Mouse (Mus musculus) midbrain, postnatal 0 days (tissue): ENCODE measurements around the gene Amz2. TPM values are rescaled to one million over a fixed set of nuclear protein-coding genes. Genes with fewer than 3 reads are reported as not detected.

Experiments used
- ATAC-seq: fragments of 200-750 bp; cut with Nextera tagmentation; 2 replicates; pipeline ENCODE4 v1.8.0; 2017; ENCODE audit warnings: moderate number of reproducible peaks, mild to moderate bottlenecking, moderate TSS enrichment, moderate library complexity; ENCODE audit not compliant: low FRiP score
- DNase-seq: peaks from one replicate; pipeline ENCODE4 v3.0.0-alpha.2; 2015; ENCODE audit warnings: low spot score
- H3K27ac ChIP-seq: fragments of 300-500 bp; sonication (generic); 2 replicates; pipeline ENCODE4 v1.5.1; 2014; ENCODE audit warnings: low read depth, mild to moderate bottlenecking, low read length, mixed read lengths
- H3K27me3 ChIP-seq: fragments of 300-500 bp; sonication (generic); 2 replicates; pipeline ENCODE4 v1.6.1; 2014; ENCODE audit warnings: low read length, control low read depth, mixed read lengths; ENCODE audit not compliant: insufficient read depth
- H3K36me3 ChIP-seq: fragments of 300-500 bp; sonication (generic); 2 replicates; pipeline ENCODE4 v1.6.1; 2014; ENCODE audit warnings: low read length, control low read depth, mixed read lengths; ENCODE audit not compliant: insufficient read depth
- H3K4me1 ChIP-seq: fragments of 300-500 bp; sonication (generic); 2 replicates; pipeline ENCODE4 v1.6.1; 2014; ENCODE audit warnings: mild to moderate bottlenecking, control low read depth, antibody characterized with exemption, low read length, mixed read lengths; ENCODE audit not compliant: insufficient read depth
- H3K4me2 ChIP-seq: fragments of 300-500 bp; sonication (generic); 2 replicates; pipeline ENCODE4 v1.6.1; 2014; ENCODE audit warnings: low read depth, mild to moderate bottlenecking, low read length, mixed read lengths; ENCODE audit not compliant: poor library complexity, severe bottlenecking
- H3K4me3 ChIP-seq: fragments of 300-500 bp; sonication (generic); 2 replicates; pipeline ENCODE4 v1.5.1; 2014; ENCODE audit warnings: low read depth, mild to moderate bottlenecking, low read length, moderate library complexity
- H3K9ac ChIP-seq: fragments of 300-500 bp; sonication (generic); replicated peaks from 2 replicates; pipeline ENCODE4 v1.6.1; 2014; ENCODE audit warnings: mild to moderate bottlenecking, low read length, moderate library complexity, mixed read lengths; ENCODE audit not compliant: poor library complexity, severe bottlenecking
- H3K9me3 ChIP-seq: fragments of 300-500 bp; sonication (generic); 2 replicates; pipeline ENCODE4 v1.6.1; 2016; ENCODE audit warnings: low read length, control low read depth
- CTCF ChIP-seq: IDR thresholded peaks from 2 replicates; pipeline ENCODE4 v1.5.1; 2016; ENCODE audit warnings: antibody characterized with exemption, mild to moderate bottlenecking
- WGBS: fragments of 180-500 bp; shearing (Covaris S2); extraction: QIAGEN DNeasy Blood & Tissue Kit; methylation state at CpG from one replicate; pipeline ENCODE4 v1.1.7; 2014; 5-methylcytosine and 5-hydroxymethylcytosine counted together
- polyA plus RNA-seq: library from polyadenylated mRNA; unstranded; fragments of >200 nt; fragmentation: Nextera tagmentation; extraction: Ambion mirVana; gene quantifications from 2 replicates; pipeline ENCODE4 v1.2.1, GENCODE M21; 2015
- total RNA-seq: library from RNA; depleted of rRNA; stranded (reverse); fragments of >200 nt; gene quantifications from 2 replicates; pipeline ENCODE4 v1.2.3, GENCODE M21; 2014

Gene Amz2
- total and polyA plus RNA-seq, 2 experiments from 2014 or later = 40.1 to 156 TPM

DNA sequence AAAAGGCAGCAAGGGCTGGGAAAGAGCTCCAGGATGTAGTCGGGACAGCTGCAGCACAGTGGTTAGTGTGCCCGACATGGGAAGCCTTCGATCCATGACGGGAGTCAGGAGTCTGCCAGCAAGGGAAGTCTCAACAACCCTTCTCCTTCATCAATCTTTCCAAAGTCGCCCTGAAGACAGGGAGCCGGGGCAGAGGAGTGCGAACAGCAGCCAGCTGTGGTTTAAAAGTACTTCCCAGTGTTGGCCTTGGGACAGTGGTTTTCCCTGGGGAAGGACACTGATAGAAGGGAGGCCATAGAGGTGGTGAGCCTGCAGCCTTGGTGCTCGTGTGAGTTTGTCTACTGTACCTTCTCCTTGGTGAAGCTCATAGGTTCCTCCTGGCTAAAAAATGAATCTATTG lies 41.2 kb downstream of the Amz2 start:
- Histone ChIP-seq H3K4me2 (no peak overlapping the region), H3K36me3 (peaks cover 2% of the 10 kb centered on the region; the same call in 1 of the 2 replicates), H3K4me1 (no peaks in the 10 kb centered on the region), H3K9ac (no peak overlapping the region), H3K9me3 (no peaks in the 10 kb centered on the region), H3K4me3 (no peak overlapping the region), H3K27me3 (no peaks in the 10 kb centered on the region; the same call in 1 of the 2 replicates), H3K27ac (no peak overlapping the region)
- no peak for TF ChIP-seq CTCF
- no peak for ATAC-seq
- WGBS = 90% methylated on average over 8 of the region's 8 CpGs
- DNase-seq = no peak

DNA sequence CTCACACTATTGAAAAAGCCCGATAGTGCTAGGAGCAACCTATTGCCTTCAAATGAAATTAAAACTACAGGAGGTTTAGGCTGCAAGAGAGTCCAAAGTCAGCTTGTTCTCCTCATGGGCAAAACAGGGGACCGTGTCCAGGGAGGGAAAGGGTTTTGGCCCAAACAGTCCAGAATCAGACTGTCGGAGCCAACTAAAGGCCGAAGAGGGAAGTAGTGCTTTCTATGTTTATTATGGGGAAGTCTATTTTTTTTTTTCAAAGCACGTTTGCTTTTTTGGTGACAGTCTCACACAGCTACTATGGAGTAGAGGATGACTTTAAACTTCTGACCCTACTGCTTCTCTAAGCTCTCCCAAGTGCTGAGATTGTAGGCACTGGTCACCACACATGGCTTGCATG lies 42.4 kb downstream of the Amz2 start:
- ATAC-seq = no peak
- H3K9ac ChIP-seq = no peak overlapping the region
- no peaks in the 10 kb centered on the region; the same call in 1 of the 2 replicates for H3K27me3 ChIP-seq

DNA sequence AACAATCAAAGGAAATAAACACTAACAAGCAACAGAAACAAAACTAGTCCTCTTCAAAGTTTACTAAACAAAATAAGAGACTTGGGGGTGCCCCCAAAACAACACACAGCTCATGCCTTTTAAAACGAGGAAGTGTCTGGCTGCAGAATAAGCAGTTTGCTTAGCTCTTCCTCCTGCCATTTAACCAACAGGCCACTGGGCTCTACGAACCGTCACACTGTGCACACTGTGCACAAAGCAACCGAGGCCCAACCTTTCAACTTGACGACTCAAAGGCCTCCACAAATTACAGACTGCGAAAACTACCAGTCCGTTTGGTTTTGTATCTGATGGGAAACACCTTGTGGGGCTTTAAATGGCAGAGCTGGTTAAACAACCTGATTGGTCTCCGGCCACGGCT lies 44.4 kb downstream of the Amz2 start:
- Histone ChIP-seq H3K4me1 (no peaks in the 10 kb centered on the region), H3K9ac (no peak overlapping the region), H3K27ac (no peak overlapping the region), H3K9me3 (no peaks in the 10 kb centered on the region), H3K4me2 (no peak overlapping the region), H3K4me3 (no peak overlapping the region), H3K36me3 (no peaks in the 10 kb centered on the region), H3K27me3 (no peaks in the 10 kb centered on the region; the same call in 1 of the 2 replicates)
- no peak for ATAC-seq
- TF ChIP-seq CTCF = no peak
- 73% methylated on average over 9 of the region's 9 CpGs for WGBS
- DNase-seq = no peak

More for the DNA sequence above, 42.4 kb downstream of the Amz2 start:
- H3K36me3 ChIP-seq = peaks cover 2% of the 10 kb centered on the region; the same call in 1 of the 2 replicates
- no peak for TF ChIP-seq CTCF
- no peak overlapping the region for H3K27ac ChIP-seq
- H3K4me2 ChIP-seq = no peak overlapping the region
- 84% methylated on average over 5 of the region's 5 CpGs for WGBS
- no peak overlapping the region for H3K4me3 ChIP-seq
- H3K4me1 ChIP-seq = no peaks in the 10 kb centered on the region
- DNase-seq = no peak
- no peaks in the 10 kb centered on the region for H3K9me3 ChIP-seq

DNA sequence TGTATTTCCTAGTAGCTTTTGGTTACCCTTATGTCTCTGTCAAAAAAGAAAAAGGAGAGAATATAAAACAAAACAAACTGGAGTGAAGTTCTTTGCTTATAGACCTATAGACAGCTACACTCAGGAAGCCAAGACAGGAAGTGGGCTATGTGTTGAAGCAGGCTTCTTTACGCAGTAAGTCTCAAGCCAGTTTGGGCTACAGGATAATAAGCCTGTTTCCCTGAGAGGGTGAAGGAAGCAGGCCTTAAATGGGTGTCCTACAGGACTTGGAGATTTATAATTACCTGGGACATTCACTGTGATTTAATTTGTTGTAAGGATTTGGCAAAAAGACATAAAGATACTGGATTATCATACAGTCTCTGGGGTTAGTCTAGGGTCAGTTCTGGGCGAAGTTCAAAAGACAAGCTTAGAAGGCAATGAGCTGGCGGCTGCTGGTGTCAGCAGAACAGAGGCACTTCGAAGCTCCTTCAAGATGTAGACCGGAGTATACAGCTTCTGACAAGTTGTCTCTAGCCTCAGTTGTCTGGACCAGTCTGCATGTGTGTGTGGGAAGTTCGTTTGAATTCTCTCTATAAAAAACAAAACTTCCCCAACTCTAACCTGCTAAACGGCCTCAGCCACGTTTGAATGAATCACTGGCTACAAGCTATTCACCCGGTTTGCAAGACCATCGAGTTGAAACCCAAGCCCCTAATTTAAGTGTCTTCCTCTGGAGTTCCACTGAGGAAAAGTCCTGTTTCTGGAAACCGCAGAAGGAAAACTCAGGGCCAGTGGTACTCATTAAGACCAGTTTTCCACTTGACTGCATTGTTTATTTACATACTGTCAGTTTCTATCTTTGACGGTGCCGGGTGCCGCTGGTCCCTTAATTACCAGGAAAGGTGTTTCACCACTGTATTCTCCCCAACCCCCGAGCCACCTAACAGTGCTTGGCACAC lies 45.4 kb downstream of the Amz2 start:
- Histone ChIP-seq H3K27ac (no peak overlapping the region), H3K4me2 (peak overlapping the region; percentile 94), H3K9ac (no peak overlapping the region), H3K27me3 (no peaks in the 10 kb centered on the region; the same call in 1 of the 2 replicates), H3K36me3 (no peaks in the 10 kb centered on the region), H3K9me3 (no peaks in the 10 kb centered on the region), H3K4me3 (peak overlapping the region; percentile 81), H3K4me1 (no peaks in the 10 kb centered on the region)
- DNase-seq = no peak
- 43% methylated on average over 15 of the region's 15 CpGs for WGBS
- TF ChIP-seq CTCF = no peak
- ATAC-seq = no peak

DNA sequence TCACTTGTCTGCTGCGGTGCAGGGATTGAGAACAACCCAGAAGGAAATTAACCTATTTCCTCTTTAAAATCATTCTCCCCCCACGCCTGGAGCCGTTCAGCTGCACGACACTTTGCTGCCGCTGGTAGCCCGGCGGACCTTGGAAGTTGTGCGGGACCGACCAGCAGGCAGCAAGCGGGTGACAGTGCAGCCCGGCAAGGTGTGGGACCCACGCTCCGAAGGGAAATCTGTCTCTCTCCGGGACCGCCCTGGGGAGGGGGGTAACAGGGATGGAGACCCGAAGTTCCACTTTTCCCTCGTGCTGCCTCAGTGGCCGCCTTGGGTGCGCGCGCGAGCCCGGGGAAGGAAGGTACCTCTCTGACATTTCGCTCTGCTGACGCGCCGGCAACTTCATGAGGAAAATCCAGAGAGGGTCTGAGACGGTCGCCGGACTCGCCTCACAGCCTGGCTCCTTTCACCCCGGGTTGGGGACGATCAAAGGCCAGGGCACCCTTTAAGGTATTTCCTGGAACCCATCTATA lies 46.5 kb downstream of the Amz2 start:
- H3K4me2 ChIP-seq = peak overlapping the region; percentile 94
- H3K9ac ChIP-seq = peak overlapping the region; percentile 99
- 0 out of 2 replicates have a peak, but pooled peaks have one; percentile 1 for TF ChIP-seq CTCF
- no peaks in the 10 kb centered on the region; the same call in 1 of the 2 replicates for H3K27me3 ChIP-seq
- no peaks in the 10 kb centered on the region for H3K9me3 ChIP-seq
- H3K27ac ChIP-seq = peak overlapping the region; percentile 95
- DNase-seq (no peak), ATAC-seq (no peak)
- H3K36me3 ChIP-seq = no peaks in the 10 kb centered on the region
- peak overlapping the region; percentile 81 for H3K4me3 ChIP-seq
- no peaks in the 10 kb centered on the region for H3K4me1 ChIP-seq
- under 1% methylated on average over 33 of the region's 33 CpGs for WGBS

DNA sequence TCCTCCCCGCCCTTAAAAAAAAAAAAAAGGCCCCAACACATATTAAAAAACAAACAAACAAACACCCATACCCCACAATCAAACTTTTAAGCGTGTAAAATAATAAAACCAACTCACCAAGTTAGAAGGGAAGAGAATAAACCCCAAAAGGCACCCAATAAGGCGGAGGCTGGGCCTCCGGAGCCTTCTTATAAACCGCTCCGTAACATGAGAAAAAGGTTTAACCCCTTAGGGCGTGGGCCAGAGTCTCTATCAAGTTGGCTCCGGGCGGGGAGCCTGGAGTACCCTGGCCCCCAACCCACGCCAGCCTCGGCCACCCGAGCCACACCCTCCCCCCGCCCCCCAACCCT lies 47.0 kb downstream of the Amz2 start:
- DNase-seq = no peak
- peak overlapping the region; percentile 81 for H3K4me3 ChIP-seq
- no peaks in the 10 kb centered on the region; the same call in 1 of the 2 replicates for H3K27me3 ChIP-seq
- peak overlapping the region; percentile 95 for H3K27ac ChIP-seq
- H3K4me1 ChIP-seq = no peaks in the 10 kb centered on the region
- H3K36me3 ChIP-seq = no peaks in the 10 kb centered on the region
- ATAC-seq = peak; percentile 53
- no peaks in the 10 kb centered on the region for H3K9me3 ChIP-seq
- H3K4me2 ChIP-seq = peak overlapping the region; percentile 94
- no peak for TF ChIP-seq CTCF
- peak overlapping the region; percentile 99 for H3K9ac ChIP-seq
- WGBS = under 1% methylated on average over 13 of the region's 13 CpGs
